Mouse (Mus musculus) neural tube, embryonic 15.5 days (tissue): ENCODE measurements at regions not wholly inside any gene's neighbourhood (a gene's known extent, or its start where the extent isn't known, plus 50 kb on each side); places are given as distances from the start of the nearest gene placed in this dataset.

Source experiments
- ATAC-seq: fragments of 200-750 bp; cut with Nextera tagmentation; 2 replicates; pipeline ENCODE4 v1.8.0; 2017; ENCODE audit warnings: mild to moderate bottlenecking, moderate TSS enrichment, moderate library complexity; ENCODE audit not compliant: low FRiP score
- H3K27ac ChIP-seq: fragments of 300-500 bp; sonication (generic); replicated peaks from 2 replicates; pipeline ENCODE4 v1.5.1; 2015; ENCODE audit warnings: mild to moderate bottlenecking, inconsistent platforms
- H3K27me3 ChIP-seq: fragments of 300-500 bp; sonication (generic); replicated peaks from 2 replicates; pipeline ENCODE4 v1.6.1; 2015; ENCODE audit warnings: inconsistent platforms
- H3K36me3 ChIP-seq: fragments of 300-500 bp; sonication (generic); 2 replicates; pipeline ENCODE4 v1.6.1; 2015; ENCODE audit warnings: inconsistent platforms
- H3K4me1 ChIP-seq: fragments of 300-500 bp; sonication (generic); 2 replicates; pipeline ENCODE4 v1.6.1; 2015; ENCODE audit warnings: inconsistent platforms
- H3K4me2 ChIP-seq: fragments of 300-500 bp; sonication (generic); 2 replicates; pipeline ENCODE4 v1.6.1; 2015; ENCODE audit warnings: inconsistent platforms, mild to moderate bottlenecking, moderate library complexity
- H3K4me3 ChIP-seq: fragments of 300-500 bp; sonication (generic); replicated peaks from 2 replicates; pipeline ENCODE4 v1.5.1; 2015; ENCODE audit warnings: mild to moderate bottlenecking, inconsistent platforms
- H3K9ac ChIP-seq: fragments of 300-500 bp; sonication (generic); replicated peaks from 2 replicates; pipeline ENCODE4 v1.6.1; 2015; ENCODE audit warnings: mild to moderate bottlenecking, inconsistent platforms
- H3K9me3 ChIP-seq: fragments of 300-500 bp; sonication (generic); replicated peaks from 2 replicates; pipeline ENCODE4 v1.6.1; 2016; ENCODE audit warnings: inconsistent platforms
- WGBS: fragments of 180-500 bp; shearing (Covaris S2); methylation state at CpG from one replicate; pipeline ENCODE4 v1.1.7; 2015; ENCODE audit warnings: mixed read lengths; 5-methylcytosine and 5-hydroxymethylcytosine counted together

DNA sequence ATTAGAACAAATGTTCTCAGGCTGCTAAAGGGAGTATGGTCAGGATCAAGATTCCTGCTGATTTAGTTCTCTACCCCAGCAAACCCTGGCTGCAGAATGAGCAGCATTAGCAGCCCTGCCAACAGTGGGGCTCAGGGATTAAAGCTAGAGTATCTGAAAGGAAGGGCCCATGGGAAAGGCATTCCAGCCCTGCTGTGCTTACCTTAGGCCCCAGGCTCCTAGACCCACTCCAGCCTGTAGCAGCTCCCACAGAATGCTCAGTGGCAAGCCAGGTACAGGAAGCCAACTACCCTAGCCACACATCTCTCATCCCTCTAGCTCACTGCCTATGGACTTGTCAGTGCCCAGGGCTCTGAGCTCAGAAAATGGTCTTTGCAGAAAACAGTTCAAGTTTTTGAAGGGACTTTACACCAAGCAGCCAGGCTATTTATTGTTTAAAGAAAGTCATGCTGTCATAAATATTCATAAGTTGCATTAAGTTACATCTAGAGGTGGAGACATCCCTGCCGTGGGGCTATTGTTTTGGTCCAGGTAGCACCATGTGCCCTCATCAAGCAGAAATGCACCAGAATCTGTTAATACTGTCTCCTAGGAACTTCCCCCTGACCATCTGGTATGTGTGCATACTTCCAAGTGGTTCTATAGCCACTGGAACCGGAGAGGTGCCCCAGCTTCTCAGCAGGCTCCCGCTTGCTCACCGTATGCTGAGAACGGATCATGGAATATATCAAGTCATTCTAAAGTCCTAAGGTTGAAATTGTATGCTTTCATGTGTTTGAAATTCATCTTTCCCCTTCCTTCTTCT is 598.9 kb upstream of the Arpp21 start:
- Histone ChIP-seq H3K4me2 (no peak overlapping the region), H3K9ac (no peak overlapping the region), H3K4me3 (no peak overlapping the region), H3K27ac (no peak overlapping the region), H3K9me3 (no peaks in the 10 kb centered on the region), H3K36me3 (no peaks in the 10 kb centered on the region), H3K27me3 (no peaks in the 10 kb centered on the region), H3K4me1 (peaks cover 6% of the 10 kb centered on the region; the same call in 1 of the 2 replicates)
- 84% methylated on average over 5 of the region's 5 CpGs for WGBS
- ATAC-seq, result no peak

DNA sequence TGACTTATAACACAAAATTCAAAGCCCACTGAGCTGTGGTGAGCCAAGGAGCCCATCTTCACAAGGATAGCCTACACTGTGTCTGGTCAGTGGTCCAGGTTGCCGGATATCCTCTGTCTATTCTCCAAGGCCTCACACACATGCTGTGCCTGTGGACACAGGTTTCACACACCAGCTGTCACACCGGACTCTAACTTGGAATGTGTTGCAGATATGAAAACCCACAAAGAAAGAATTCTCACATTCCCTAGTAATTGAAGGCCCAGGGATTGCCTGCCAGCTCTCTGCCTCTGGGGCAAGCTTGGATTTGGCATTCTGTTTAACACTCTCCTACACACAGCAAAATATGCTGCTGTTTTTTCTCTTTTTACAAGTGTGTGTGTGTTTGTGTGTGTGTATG is 595.4 kb upstream of the Arpp21 start:
- no peak overlapping the region for H3K27ac ChIP-seq
- no peaks in the 10 kb centered on the region for H3K27me3 ChIP-seq
- no peak for ATAC-seq
- 80% methylated on average over 2 of the region's 2 CpGs for WGBS
- H3K4me1 ChIP-seq, result peaks cover 6% of the 10 kb centered on the region; the same call in 1 of the 2 replicates
- no peaks in the 10 kb centered on the region for H3K9me3 ChIP-seq
- no peak overlapping the region for H3K4me3 ChIP-seq
- no peak overlapping the region for H3K9ac ChIP-seq
- no peak overlapping the region for H3K4me2 ChIP-seq
- H3K36me3 ChIP-seq, result no peaks in the 10 kb centered on the region

DNA sequence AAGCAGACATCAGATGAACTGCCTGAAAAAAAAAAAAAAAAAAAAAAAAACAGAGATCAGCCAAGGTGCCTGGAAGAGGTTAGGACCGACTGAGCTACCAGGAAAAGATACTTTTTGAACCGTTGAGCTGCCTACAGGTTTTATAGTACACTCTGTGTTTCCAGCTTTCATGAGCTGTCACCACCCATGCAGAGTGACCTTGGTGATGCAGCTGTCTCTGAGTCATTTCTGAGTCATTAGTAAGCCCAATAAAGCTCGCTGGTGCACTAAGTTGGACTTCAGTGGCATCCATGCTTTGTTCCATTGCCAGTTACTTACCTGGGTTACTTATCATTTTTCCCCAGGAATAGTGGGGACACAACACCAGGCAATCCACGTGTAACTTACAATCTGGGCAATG is 592.9 kb upstream of the Arpp21 start:
- Histone ChIP-seq H3K27ac (no peak overlapping the region), H3K27me3 (no peaks in the 10 kb centered on the region), H3K9ac (no peak overlapping the region), H3K9me3 (no peaks in the 10 kb centered on the region), H3K4me2 (no peak overlapping the region), H3K36me3 (no peaks in the 10 kb centered on the region), H3K4me1 (peaks cover 6% of the 10 kb centered on the region; the same call in 1 of the 2 replicates), H3K4me3 (no peak overlapping the region)
- 72% methylated on average over 4 of the region's 4 CpGs for WGBS
- ATAC-seq, result no peak

DNA sequence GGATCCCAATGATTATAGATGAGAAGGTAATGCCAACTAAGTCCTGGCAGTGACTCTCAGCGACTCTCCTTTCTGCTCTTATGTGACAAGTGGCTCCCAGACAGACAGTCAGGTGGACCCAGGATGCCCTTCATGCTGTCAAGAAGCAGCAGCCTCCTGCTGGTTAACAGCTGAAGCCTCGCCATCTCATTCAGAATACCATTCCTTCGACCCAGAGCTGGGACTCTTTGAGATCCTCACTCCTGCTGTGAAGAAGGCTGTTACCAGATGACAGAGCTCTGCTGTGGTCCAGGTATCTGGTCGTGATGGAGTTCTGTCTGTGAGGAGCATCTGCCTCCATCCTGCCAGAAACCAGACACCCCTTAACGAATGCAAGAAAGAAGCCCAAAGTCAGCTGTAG is 590.9 kb upstream of the Arpp21 start:
- H3K4me2 ChIP-seq, result no peak overlapping the region
- WGBS, result 41% methylated on average over 5 of the region's 5 CpGs
- no peak overlapping the region for H3K27ac ChIP-seq
- H3K9me3 ChIP-seq, result no peaks in the 10 kb centered on the region
- no peaks in the 10 kb centered on the region for H3K36me3 ChIP-seq
- ATAC-seq, result no peak
- H3K4me1 ChIP-seq, result peaks cover 6% of the 10 kb centered on the region; the same call in 1 of the 2 replicates
- H3K9ac ChIP-seq, result no peak overlapping the region
- H3K27me3 ChIP-seq, result no peaks in the 10 kb centered on the region
- H3K4me3 ChIP-seq, result no peak overlapping the region

DNA sequence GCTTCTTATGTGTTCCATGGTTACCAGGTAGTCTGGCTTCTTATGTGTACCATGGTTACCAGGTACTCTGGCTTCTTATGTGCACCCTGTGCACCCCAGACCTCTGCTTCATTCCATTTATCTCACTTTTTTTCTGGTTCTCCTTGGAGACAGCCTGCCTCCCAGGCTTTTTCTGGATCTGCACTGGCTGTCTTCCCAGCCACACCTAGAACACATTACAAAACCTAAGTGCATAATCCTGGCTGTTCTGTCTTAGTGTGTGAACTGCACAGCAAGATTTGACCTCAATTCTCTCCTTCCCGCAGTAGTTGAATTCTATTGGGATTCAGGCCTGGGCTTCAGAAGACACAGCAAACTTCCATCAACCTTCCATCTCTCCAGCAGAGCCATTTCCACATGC is 586.2 kb upstream of the Arpp21 start:
- Histone ChIP-seq H3K4me2 (no peak overlapping the region), H3K9ac (no peak overlapping the region), H3K4me1 (no peaks in the 10 kb centered on the region), H3K27me3 (no peaks in the 10 kb centered on the region), H3K4me3 (no peak overlapping the region), H3K9me3 (no peaks in the 10 kb centered on the region), H3K36me3 (no peaks in the 10 kb centered on the region), H3K27ac (no peak overlapping the region)
- no peak for ATAC-seq
- 86% methylated on average over 1 of the region's 1 CpGs for WGBS

DNA sequence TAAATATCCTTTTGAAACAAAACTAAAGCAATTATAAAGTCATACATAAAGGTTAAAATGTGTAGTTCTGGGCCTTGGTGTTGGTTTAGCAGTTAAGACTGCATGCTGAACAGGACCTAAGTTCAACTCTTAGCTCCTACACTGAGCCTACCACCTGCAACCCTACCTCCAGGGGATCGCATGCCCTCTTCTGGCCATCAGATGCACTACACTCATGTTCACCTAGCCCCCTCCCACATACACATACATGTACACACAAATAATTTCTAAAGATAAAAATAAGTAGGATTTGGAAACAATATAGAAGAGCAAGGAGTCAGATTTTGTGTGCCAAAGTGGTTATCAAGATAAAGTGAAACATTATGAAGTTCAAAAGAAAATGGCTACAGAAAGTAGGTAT is 576.2 kb upstream of the Arpp21 start:
- H3K4me3 ChIP-seq, result no peak overlapping the region
- no peaks in the 10 kb centered on the region for H3K4me1 ChIP-seq
- ATAC-seq, result no peak
- H3K4me2 ChIP-seq, result no peak overlapping the region
- no peak overlapping the region for H3K27ac ChIP-seq
- H3K27me3 ChIP-seq, result no peaks in the 10 kb centered on the region
- H3K9ac ChIP-seq, result no peak overlapping the region
- no peaks in the 10 kb centered on the region for H3K36me3 ChIP-seq
- 47% methylated on average over 1 of the region's 1 CpGs for WGBS
- no peaks in the 10 kb centered on the region for H3K9me3 ChIP-seq

DNA sequence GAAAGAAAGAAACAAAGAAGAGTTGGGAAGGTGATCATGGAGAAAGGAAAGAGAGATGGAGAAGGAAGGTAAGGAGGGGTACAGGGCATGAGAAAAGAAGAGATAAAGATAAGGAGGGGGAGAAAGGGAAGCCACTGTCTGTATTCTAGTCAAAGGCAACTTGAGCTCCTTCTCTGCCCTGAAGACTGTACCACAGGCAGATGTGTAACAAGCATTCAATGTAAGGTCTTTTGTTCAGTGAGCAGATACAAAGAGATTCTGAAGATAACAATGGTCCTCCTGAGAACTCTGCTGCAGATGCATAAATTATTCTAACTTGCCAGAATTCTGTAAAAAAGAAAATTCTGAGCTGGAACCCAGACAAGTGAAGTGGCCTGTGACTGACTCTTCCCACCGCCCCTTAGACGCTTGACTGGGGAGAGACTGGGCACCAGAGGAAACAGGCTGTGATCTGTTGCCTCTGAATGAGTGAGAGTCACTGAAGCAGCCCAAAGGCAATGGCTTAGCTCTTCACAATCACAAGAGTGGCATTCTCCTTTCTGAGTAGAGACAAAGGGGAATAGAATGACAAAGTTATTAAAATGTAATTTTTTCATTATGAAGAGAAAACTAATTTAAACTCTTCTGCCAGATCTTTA is 564.0 kb upstream of the Arpp21 start:
- H3K9me3 ChIP-seq, result no peaks in the 10 kb centered on the region
- no peaks in the 10 kb centered on the region for H3K4me1 ChIP-seq
- H3K27me3 ChIP-seq, result no peaks in the 10 kb centered on the region
- no peak overlapping the region for H3K9ac ChIP-seq
- no peak overlapping the region for H3K4me2 ChIP-seq
- no peaks in the 10 kb centered on the region for H3K36me3 ChIP-seq
- no peak overlapping the region for H3K4me3 ChIP-seq
- no peak overlapping the region for H3K27ac ChIP-seq
- WGBS, result 24% methylated on average over 2 of the region's 2 CpGs
- no peak for ATAC-seq

DNA sequence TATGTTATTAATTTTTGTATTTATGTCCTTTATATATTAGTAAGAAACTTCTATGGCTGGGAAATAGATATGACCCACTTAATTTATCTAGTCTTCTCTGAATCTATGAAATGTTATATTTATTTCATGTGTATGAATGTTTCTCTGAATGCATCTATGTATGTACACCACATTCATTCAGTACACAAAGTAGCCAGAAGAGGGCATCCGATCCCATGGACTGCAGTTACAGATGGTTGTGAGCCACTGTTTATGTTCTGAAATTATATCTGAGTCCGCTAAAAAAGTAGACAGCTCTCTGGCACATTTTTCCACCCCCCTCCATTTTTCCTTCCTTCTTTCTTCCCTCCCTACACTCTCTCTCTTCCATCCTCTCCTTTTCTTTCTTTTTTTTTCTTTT is 557.8 kb upstream of the Arpp21 start:
- Histone ChIP-seq H3K36me3 (no peaks in the 10 kb centered on the region), H3K4me3 (no peak overlapping the region), H3K4me2 (no peak overlapping the region), H3K27me3 (no peaks in the 10 kb centered on the region), H3K9me3 (no peaks in the 10 kb centered on the region), H3K27ac (no peak overlapping the region), H3K4me1 (no peaks in the 10 kb centered on the region), H3K9ac (no peak overlapping the region)
- 69% methylated on average over 2 of the region's 2 CpGs for WGBS
- ATAC-seq, result no peak

DNA sequence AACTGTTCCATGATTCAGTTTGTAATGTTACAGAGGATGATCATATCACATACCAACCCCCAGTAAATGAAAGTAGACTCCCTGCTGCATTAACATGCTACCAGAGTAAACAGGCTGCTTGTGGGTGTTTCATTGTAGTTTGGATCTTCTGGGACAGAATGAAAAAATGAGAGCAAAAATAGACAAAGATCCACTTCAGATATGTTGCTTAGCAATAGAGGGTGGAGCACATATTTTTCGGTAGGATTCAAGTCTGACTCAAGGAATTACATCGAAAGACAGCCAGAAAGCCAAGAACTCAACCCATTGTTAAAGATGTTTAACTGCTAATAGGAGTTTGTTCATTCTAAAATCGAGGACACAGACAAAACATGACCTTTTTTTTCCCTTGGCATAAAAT is 536.2 kb upstream of the Arpp21 start:
- H3K27ac ChIP-seq, result no peak overlapping the region
- no peaks in the 10 kb centered on the region for H3K27me3 ChIP-seq
- no peaks in the 10 kb centered on the region for H3K4me1 ChIP-seq
- no peaks in the 10 kb centered on the region for H3K9me3 ChIP-seq
- ATAC-seq, result no peak
- 87% methylated on average over 3 of the region's 3 CpGs for WGBS
- H3K36me3 ChIP-seq, result no peaks in the 10 kb centered on the region
- H3K9ac ChIP-seq, result no peak overlapping the region
- no peak overlapping the region for H3K4me3 ChIP-seq
- no peak overlapping the region for H3K4me2 ChIP-seq

DNA sequence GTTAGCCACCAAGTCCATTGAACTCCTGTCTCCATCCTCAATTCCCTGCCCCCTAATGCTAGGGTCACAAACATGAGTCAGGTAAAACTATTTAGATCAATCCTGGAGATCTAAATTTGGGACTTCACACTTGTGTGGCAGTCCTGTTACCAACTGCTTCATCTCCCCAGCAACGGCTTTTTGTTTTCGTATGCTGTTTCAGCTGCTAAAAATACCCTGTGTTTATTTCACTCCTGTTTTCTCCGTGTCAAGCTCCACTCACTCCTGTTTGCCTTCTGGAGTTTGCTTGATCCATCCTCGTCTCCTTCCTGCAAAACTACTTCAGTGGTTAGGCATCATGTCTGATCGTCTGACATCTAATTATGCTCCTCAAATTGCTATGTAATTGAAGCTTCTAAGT is 508.9 kb upstream of the Arpp21 start:
- 68% methylated on average over 5 of the region's 5 CpGs for WGBS
- Histone ChIP-seq H3K27ac (no peak overlapping the region), H3K9me3 (no peaks in the 10 kb centered on the region), H3K27me3 (no peaks in the 10 kb centered on the region), H3K36me3 (no peaks in the 10 kb centered on the region), H3K4me2 (no peak overlapping the region), H3K4me3 (no peak overlapping the region), H3K9ac (no peak overlapping the region), H3K4me1 (peaks cover 2% of the 10 kb centered on the region; the same call in 1 of the 2 replicates)
- ATAC-seq, result no peak

DNA sequence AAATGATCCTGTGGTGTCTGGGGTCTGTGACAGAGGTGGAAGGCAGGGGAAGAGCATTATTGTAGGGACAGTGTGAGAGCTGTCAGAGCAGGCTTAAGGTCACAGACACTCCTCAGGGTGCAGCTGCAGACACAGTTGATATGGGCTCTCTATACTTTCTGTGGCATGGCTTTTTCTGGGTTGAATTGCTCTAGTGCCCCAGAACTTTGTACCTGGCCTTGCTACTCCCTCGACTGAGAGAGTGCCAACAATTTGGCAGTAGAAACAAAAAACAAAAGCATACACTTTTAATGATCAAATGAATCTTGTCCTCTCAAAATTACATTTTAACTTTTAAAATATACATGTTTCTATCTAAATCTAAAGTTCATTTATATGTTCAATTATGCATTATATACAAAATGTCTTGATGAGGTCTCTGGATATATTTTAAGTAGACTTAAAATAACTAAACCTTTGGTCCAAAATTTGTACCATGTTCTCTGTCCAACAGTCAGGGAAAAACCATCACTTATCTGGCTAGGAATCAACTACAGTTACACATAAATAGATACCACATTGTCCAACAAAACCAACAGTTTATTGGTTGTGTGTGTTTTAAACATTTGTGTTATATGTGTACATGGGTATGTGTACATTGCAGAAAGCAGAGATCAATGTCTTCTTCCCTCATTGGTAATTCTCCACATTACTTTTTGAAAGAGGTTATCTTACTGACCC is 508.3 kb upstream of the Arpp21 start:
- no peaks in the 10 kb centered on the region for H3K27me3 ChIP-seq
- no peaks in the 10 kb centered on the region for H3K9me3 ChIP-seq
- no peak overlapping the region for H3K9ac ChIP-seq
- no peak overlapping the region for H3K4me3 ChIP-seq
- H3K27ac ChIP-seq, result no peak overlapping the region
- H3K4me1 ChIP-seq, result peaks cover 2% of the 10 kb centered on the region; the same call in 1 of the 2 replicates
- H3K36me3 ChIP-seq, result no peaks in the 10 kb centered on the region
- no peak overlapping the region for H3K4me2 ChIP-seq
- 81% methylated on average over 1 of the region's 1 CpGs for WGBS
- no peak for ATAC-seq

DNA sequence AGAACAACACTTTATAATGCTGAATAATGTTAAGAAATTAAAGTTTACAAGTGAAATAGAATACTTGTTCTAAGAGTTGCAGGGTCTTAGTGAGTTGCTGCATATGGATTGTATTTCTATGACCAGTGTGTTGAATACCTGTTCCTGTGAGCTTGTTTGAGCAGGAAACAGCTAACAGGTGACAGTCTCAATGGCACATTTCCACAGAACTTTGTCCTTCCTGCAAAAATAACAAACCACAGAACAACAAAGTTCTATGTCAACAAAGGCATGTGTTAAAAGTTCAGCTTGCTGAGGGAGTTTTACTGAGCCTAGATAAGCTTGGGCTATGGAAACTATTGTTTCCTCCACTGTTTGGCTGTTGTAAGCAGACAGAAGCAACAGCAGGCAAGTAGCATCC is 500.0 kb upstream of the Arpp21 start:
- H3K9me3 ChIP-seq, result no peaks in the 10 kb centered on the region
- H3K27ac ChIP-seq, result no peak overlapping the region
- H3K4me3 ChIP-seq, result no peak overlapping the region
- no peak for ATAC-seq
- no peaks in the 10 kb centered on the region for H3K27me3 ChIP-seq
- H3K36me3 ChIP-seq, result no peaks in the 10 kb centered on the region
- H3K9ac ChIP-seq, result no peak overlapping the region
- H3K4me1 ChIP-seq, result peaks cover 3% of the 10 kb centered on the region; the same call in 1 of the 2 replicates
- no peak overlapping the region for H3K4me2 ChIP-seq
